Mouse (Mus musculus): ENCODE data around the gene Rhox9.
A peak's percentile ranks its signal among the peaks of the same experiment; 100 is the strongest.
"Not testable (repeated sequence)": the region's sequence is repeated elsewhere in the genome, so short reads cannot be mapped to it uniquely, and the experiment has no call there.

Rhox9 gene

GRCm38 (mm10) chrX:37901670-37902069 is at the start of gene Rhox9:
TSS of gene Rhox9 (minus strand) at chrX:37901770.
- DNase-seq (ENCODE audit: low spot score in 2 of 2), result not testable (repeated sequence)

- no peak for DNase-seq (ENCODE audit: low spot score in 2 of 2)
Observed at GRCm38 (mm10) chrX:37916311-37916710, 14.7 kb upstream of the Rhox9 start.

- peak in 1 of 2 experiments; percentile 2 for DNase-seq (ENCODE audit: low spot score in 2 of 2)
Observed at GRCm38 (mm10) chrX:37908581-37908980, 7.0 kb upstream of the Rhox9 start.

GRCm38 (mm10) chrX:37903727-37904126 is 2.2 kb upstream of the Rhox9 start:
- no peak for DNase-seq (ENCODE audit: low spot score in 2 of 2)

- DNase-seq (ENCODE audit: low spot score in 2 of 2), result not testable (repeated sequence)
Observed at GRCm38 (mm10) chrX:37897132-37897531, 4.4 kb downstream of the Rhox9 start, which contains the start of gene Rhox7b. TSS of gene Rhox7b (minus strand) at chrX:37897232.

GRCm38 (mm10) chrX:37878844-37879243 is 22.7 kb downstream of the Rhox9 start, which contains the start of gene Rhox8:
TSS of gene Rhox8 (minus strand) at chrX:37878944.
- no peak for DNase-seq (ENCODE audit: low spot score in 2 of 2)

- no peak for DNase-seq (ENCODE audit: low spot score in 2 of 2)
Observed at GRCm38 (mm10) chrX:37871641-37872040, 29.9 kb downstream of the Rhox9 start.
